Mouse (Mus musculus): ENCODE results near the gene Atg2a. TPM values are rescaled to one million over a fixed set of nuclear protein-coding genes. Genes with fewer than 3 reads are reported as not detected.

Atg2a gene
- polyA plus RNA-seq, 1 experiment from 2014 or later = 9.3 TPM

DNA sequence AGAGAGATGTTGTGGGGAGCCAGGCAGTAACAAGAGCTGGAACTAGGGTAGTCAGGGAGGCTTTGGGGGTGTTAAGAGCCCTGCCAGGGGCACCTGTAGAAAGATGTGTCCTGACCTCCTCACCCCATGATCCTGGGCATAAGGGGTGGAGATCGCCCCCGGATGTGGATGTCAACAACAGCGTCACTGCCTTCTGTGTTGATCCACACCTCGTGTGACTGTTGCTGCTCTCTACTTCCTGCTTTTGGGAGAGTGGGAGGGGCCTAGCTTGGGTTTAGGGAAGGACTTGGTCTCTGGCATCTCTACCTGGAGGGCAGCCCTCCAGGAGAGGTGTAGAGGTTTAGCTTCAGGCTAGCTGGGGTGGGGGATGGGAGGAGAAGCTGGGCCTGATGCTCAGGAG lies 813 bp downstream of the Atg2a start:
- Histone ChIP-seq H3K27ac (ENCODE audit: low read length) (peak overlapping the region; percentile 56), H3K4me2 (ENCODE audit: low read depth, low read length) (peak overlapping the region; percentile 80), H3K9ac (ENCODE audit: low read length) (peak overlapping the region; percentile 81), H3K27me3 (ENCODE audit: control insufficient read depth, insufficient read depth, low read length) (no peaks in the 10 kb centered on the region), H3K4me3 (replicated peaks; ENCODE audit: low read length) (peak overlapping the region; percentile 69), H3K36me3 (ENCODE audit: control insufficient read depth, insufficient read depth, low read length) (peaks cover 10% of the 10 kb centered on the region; the same call in 1 of the 2 replicates), H3K4me1 (ENCODE audit: control insufficient read depth, insufficient read depth, low read length) (peaks cover 9% of the 10 kb centered on the region), H3K9me3 (replicated peaks; ENCODE audit: control insufficient read depth, low read length) (no peaks in the 10 kb centered on the region)
- ATAC-seq (ENCODE audit: insufficient read depth, low FRiP score) = peak; percentile 7; the same call in 1 of the 2 replicates
- 0% methylated on average over 4 of the region's 4 CpGs for WGBS

DNA sequence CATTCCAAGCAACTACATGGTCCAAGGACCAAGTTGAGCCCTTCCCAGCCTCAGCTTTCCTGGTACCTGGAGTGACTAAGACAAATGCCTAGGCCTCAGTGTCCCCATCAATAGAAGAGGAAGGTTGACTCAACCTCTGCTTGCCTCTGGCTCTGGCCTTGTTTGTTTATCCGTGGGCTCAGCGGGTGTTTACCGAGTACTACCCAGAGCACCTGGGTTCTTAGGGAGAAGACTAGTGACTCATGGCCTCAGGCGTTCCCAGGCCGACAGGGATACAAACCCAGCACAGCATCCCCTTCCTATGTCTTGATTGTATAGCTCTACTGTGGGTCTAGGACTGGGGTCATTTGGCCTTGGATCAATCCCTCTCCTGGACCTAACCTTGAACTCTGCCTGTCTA lies 1.8 kb downstream of the Atg2a start:
- no peak for ATAC-seq (ENCODE audit: insufficient read depth, low FRiP score)
- no peak overlapping the region for H3K9ac ChIP-seq (ENCODE audit: low read length)
- H3K27ac ChIP-seq (ENCODE audit: low read length) = no peak overlapping the region
- WGBS = 63% methylated on average over 5 of the region's 5 CpGs
- H3K9me3 ChIP-seq (replicated peaks; ENCODE audit: control insufficient read depth, low read length) = no peaks in the 10 kb centered on the region
- H3K36me3 ChIP-seq (ENCODE audit: control insufficient read depth, insufficient read depth, low read length) = peaks cover 13% of the 10 kb centered on the region; the same call in 1 of the 2 replicates
- H3K27me3 ChIP-seq (ENCODE audit: control insufficient read depth, insufficient read depth, low read length) = no peaks in the 10 kb centered on the region
- H3K4me1 ChIP-seq (ENCODE audit: control insufficient read depth, insufficient read depth, low read length) = peaks cover 9% of the 10 kb centered on the region
- no peak overlapping the region for H3K4me3 ChIP-seq (replicated peaks; ENCODE audit: low read length)
- no peak overlapping the region for H3K4me2 ChIP-seq (ENCODE audit: low read depth, low read length)

DNA sequence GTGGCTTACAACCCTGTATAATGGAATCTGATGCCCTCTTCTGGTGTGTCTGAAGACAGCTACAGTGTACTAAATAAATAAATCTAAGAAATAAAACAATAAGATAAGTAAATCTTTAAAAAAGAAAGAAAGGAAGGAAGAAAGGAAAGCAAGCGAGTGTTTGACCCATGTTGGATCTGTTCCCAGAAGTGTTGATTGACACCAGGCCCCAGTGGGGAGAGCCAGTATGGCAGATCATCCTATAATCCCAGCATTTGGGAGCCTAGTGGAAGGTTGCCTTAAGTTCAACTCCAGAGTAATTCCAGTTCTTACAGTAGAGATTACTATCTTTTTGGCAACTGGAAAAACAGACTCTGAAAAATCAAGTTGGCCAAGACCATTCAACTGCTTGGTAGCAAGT lies 4.3 kb downstream of the Atg2a start:
- no peak overlapping the region for H3K9ac ChIP-seq (ENCODE audit: low read length)
- no peaks in the 10 kb centered on the region for H3K27me3 ChIP-seq (ENCODE audit: control insufficient read depth, insufficient read depth, low read length)
- H3K36me3 ChIP-seq (ENCODE audit: control insufficient read depth, insufficient read depth, low read length) = peaks cover 13% of the 10 kb centered on the region; the same call in 1 of the 2 replicates

DNA sequence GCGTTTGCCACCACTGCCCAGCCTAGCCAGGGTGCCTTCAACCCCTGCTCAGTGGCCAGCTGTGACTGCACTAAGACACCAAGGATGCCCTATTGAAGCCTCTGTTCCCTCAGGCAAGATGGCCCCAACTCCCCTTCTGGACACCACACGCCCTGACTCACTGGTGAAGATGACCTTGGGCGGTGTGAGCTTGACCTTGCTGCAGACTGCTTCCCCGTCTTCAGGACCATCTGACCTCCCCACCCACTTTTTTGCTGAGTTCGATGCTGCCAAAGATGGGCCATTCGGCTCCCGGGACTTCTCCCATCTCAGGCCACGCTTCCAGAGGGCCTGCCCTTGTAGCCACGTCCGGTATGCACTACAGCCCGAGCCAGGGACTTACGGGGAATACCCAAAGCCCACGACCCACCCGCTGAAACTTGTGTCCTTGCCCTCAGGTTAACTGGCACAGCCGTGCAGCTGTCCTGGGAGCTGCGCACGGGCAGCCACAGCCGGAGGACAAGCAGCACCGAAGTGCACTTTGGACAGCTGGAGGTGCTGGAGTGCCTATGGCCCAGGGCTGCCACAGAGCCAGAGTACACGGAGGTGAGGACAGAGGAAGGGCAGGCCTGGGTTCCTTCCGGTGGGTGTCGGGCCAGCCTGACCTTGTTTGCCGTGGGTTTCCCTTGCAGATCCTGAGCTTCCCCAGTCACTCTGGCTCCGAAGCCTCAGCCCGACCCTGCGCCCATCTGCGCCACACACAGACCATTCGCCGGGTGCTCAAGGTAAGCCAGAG lies 6.2 kb downstream of the Atg2a start:
- ATAC-seq (ENCODE audit: insufficient read depth, low FRiP score) = no peak
- peaks cover 4% of the 10 kb centered on the region for H3K4me1 ChIP-seq (ENCODE audit: control insufficient read depth, insufficient read depth, low read length)
- 92% methylated on average over 29 of the region's 29 CpGs for WGBS
- no peak overlapping the region for H3K4me3 ChIP-seq (replicated peaks; ENCODE audit: low read length)
- peaks cover 20% of the 10 kb centered on the region; the same call in 1 of the 2 replicates for H3K36me3 ChIP-seq (ENCODE audit: control insufficient read depth, insufficient read depth, low read length)
- no peak overlapping the region for H3K9ac ChIP-seq (ENCODE audit: low read length)
- no peak overlapping the region for H3K4me2 ChIP-seq (ENCODE audit: low read depth, low read length)
- H3K9me3 ChIP-seq (replicated peaks; ENCODE audit: control insufficient read depth, low read length) = no peaks in the 10 kb centered on the region
- no peak overlapping the region for H3K27ac ChIP-seq (ENCODE audit: low read length)
- H3K27me3 ChIP-seq (ENCODE audit: control insufficient read depth, insufficient read depth, low read length) = no peaks in the 10 kb centered on the region

More for the DNA sequence above, 4.3 kb downstream of the Atg2a start:
- H3K27ac ChIP-seq (ENCODE audit: low read length) = no peak overlapping the region
- WGBS = 36% methylated on average over 1 of the region's 1 CpGs
- no peaks in the 10 kb centered on the region for H3K9me3 ChIP-seq (replicated peaks; ENCODE audit: control insufficient read depth, low read length)
- no peak overlapping the region for H3K4me2 ChIP-seq (ENCODE audit: low read depth, low read length)
- ATAC-seq (ENCODE audit: insufficient read depth, low FRiP score) = no peak
- H3K4me3 ChIP-seq (replicated peaks; ENCODE audit: low read length) = no peak overlapping the region
- H3K4me1 ChIP-seq (ENCODE audit: control insufficient read depth, insufficient read depth, low read length) = peaks cover 9% of the 10 kb centered on the region

DNA sequence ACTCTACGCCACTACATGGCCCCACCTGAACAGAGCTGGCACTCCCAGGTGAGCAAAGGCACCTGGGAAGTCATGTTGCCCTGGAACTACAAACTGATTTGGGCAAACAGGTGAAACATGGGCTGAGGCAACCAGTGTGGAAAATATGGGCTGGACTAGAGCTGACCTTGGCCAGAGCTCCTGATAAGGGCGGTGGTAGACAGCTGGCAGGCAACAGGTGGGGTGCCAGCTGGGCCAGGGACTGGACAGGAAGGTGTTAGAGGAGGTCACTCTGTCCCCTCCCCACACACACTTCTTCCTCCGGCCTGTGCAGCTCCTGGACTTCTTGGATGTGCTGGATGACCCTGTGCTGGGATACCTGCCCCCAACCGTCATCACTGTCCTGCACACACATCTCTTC lies 11.6 kb downstream of the Atg2a start:
- Histone ChIP-seq H3K27me3 (ENCODE audit: control insufficient read depth, insufficient read depth, low read length) (no peaks in the 10 kb centered on the region), H3K27ac (ENCODE audit: low read length) (no peak overlapping the region), H3K36me3 (ENCODE audit: control insufficient read depth, insufficient read depth, low read length) (peaks cover 10% of the 10 kb centered on the region; the same call in 1 of the 2 replicates), H3K9me3 (replicated peaks; ENCODE audit: control insufficient read depth, low read length) (no peaks in the 10 kb centered on the region), H3K4me1 (ENCODE audit: control insufficient read depth, insufficient read depth, low read length) (no peaks in the 10 kb centered on the region), H3K9ac (ENCODE audit: low read length) (no peak overlapping the region), H3K4me2 (ENCODE audit: low read depth, low read length) (no peak overlapping the region), H3K4me3 (replicated peaks; ENCODE audit: low read length) (no peak overlapping the region)
- no peak for ATAC-seq (ENCODE audit: insufficient read depth, low FRiP score)
- WGBS = 86% methylated on average over 4 of the region's 4 CpGs

DNA sequence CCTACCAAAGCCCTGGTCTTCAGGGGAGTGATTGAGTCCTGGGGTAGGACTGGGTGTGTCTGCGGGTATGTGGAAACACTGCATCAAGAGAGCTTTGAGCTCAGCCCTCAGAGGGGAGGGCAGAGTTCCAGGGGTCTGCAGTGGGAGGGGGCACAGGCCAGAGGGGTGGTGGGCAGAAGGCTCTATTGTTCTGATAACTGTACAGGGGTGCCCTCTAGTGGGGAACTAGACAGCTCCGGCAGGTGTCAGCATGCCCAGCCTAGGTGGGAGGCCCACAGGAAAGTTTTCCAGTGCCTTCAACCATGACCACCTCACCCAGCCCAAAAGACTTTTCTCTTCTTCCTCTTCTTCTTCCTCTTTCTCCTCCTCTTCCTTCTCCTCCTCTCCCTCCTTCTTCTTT lies 19.0 kb downstream of the Atg2a start:
- Histone ChIP-seq H3K27ac (ENCODE audit: low read length) (no peak overlapping the region), H3K4me3 (replicated peaks; ENCODE audit: low read length) (no peak overlapping the region), H3K4me2 (ENCODE audit: low read depth, low read length) (no peak overlapping the region), H3K9me3 (replicated peaks; ENCODE audit: control insufficient read depth, low read length) (no peaks in the 10 kb centered on the region), H3K4me1 (ENCODE audit: control insufficient read depth, insufficient read depth, low read length) (no peaks in the 10 kb centered on the region), H3K9ac (ENCODE audit: low read length) (no peak overlapping the region), H3K27me3 (ENCODE audit: control insufficient read depth, insufficient read depth, low read length) (no peaks in the 10 kb centered on the region), H3K36me3 (ENCODE audit: control insufficient read depth, insufficient read depth, low read length) (peaks cover 19% of the 10 kb centered on the region)
- WGBS = 56% methylated on average over 2 of the region's 2 CpGs
- no peak for ATAC-seq (ENCODE audit: insufficient read depth, low FRiP score)

DNA sequence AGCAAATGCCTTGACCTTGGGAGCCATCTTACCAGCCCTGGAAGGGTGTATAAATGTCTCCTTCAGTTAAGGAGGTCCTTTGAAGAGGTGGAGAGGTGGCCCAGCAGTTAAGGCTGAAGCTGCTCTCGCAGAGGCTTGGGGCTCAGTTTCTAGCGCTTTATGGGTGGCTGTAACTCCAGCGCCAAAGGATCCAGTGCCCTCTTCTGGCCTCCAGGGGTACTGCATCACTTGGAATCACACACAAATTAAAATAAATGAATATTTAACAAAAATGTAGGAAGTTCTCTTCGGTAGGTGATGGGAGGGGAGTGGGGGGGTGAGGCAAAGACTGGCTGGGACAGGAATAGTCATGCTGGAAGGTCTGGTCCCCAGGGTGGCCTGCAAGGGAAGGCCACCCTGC lies 19.5 kb downstream of the Atg2a start:
- ATAC-seq (ENCODE audit: insufficient read depth, low FRiP score) = no peak
- peaks cover 19% of the 10 kb centered on the region for H3K36me3 ChIP-seq (ENCODE audit: control insufficient read depth, insufficient read depth, low read length)
- H3K27me3 ChIP-seq (ENCODE audit: control insufficient read depth, insufficient read depth, low read length) = no peaks in the 10 kb centered on the region
- H3K9me3 ChIP-seq (replicated peaks; ENCODE audit: control insufficient read depth, low read length) = no peaks in the 10 kb centered on the region
- no peak overlapping the region for H3K9ac ChIP-seq (ENCODE audit: low read length)
- H3K27ac ChIP-seq (ENCODE audit: low read length) = no peak overlapping the region
- H3K4me1 ChIP-seq (ENCODE audit: control insufficient read depth, insufficient read depth, low read length) = no peaks in the 10 kb centered on the region
- no peak overlapping the region for H3K4me3 ChIP-seq (replicated peaks; ENCODE audit: low read length)
- no peak overlapping the region for H3K4me2 ChIP-seq (ENCODE audit: low read depth, low read length)
- WGBS = 89% methylated on average over 4 of the region's 4 CpGs

DNA sequence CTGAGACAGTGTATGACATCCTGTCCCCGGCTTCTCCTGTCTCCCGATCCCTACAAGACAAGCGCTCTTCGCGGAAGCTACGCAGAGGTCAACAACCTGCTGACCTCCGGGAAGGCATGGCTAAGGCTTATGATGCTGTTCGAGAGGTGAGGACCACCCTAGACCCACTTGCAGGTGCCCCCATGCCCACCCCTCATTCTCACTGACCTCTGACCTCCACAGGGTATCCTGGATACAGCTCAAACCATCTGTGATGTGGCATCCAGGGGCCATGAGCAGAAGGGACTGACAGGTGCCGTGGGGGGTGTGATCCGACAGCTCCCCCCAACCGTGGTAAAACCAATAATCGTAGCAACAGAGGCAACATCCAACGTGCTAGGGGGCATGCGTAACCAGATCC lies 19.9 kb downstream of the Atg2a start:
- WGBS = 93% methylated on average over 14 of the region's 14 CpGs
- no peak for ATAC-seq (ENCODE audit: insufficient read depth, low FRiP score)
- Histone ChIP-seq H3K9ac (ENCODE audit: low read length) (no peak overlapping the region), H3K4me1 (ENCODE audit: control insufficient read depth, insufficient read depth, low read length) (no peaks in the 10 kb centered on the region), H3K27ac (ENCODE audit: low read length) (no peak overlapping the region), H3K4me2 (ENCODE audit: low read depth, low read length) (no peak overlapping the region), H3K27me3 (ENCODE audit: control insufficient read depth, insufficient read depth, low read length) (no peaks in the 10 kb centered on the region), H3K9me3 (replicated peaks; ENCODE audit: control insufficient read depth, low read length) (no peaks in the 10 kb centered on the region), H3K36me3 (ENCODE audit: control insufficient read depth, insufficient read depth, low read length) (peaks cover 19% of the 10 kb centered on the region), H3K4me3 (replicated peaks; ENCODE audit: low read length) (no peak overlapping the region)

DNA sequence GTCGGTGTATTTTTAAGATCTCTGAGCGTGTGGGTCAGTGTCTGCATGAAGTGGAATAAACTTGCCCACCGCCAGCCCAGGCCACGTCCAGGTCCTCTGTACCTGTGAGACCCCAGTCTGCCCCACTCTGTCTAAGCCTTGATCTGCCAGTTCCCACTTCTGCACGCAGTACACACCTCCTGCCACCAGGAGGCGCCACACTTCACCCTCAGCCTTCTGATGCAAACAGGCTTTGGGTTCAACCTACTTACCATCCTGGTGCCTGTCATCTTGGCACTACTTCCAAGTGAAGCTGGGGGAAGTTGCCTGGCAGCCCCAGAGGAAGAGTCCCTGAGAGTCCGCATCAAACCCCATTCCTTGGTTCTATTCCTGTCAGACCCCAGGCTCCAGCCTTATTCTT lies 20.8 kb downstream of the Atg2a start:
- Histone ChIP-seq H3K27me3 (ENCODE audit: control insufficient read depth, insufficient read depth, low read length) (no peaks in the 10 kb centered on the region), H3K27ac (ENCODE audit: low read length) (peak overlapping the region; percentile 80), H3K9ac (ENCODE audit: low read length) (no peak overlapping the region), H3K4me2 (ENCODE audit: low read depth, low read length) (no peak overlapping the region), H3K4me3 (replicated peaks; ENCODE audit: low read length) (no peak overlapping the region), H3K9me3 (replicated peaks; ENCODE audit: control insufficient read depth, low read length) (no peaks in the 10 kb centered on the region), H3K36me3 (ENCODE audit: control insufficient read depth, insufficient read depth, low read length) (peaks cover 15% of the 10 kb centered on the region), H3K4me1 (ENCODE audit: control insufficient read depth, insufficient read depth, low read length) (no peaks in the 10 kb centered on the region)
- 70% methylated on average over 7 of the region's 7 CpGs for WGBS
- no peak for ATAC-seq (ENCODE audit: insufficient read depth, low FRiP score)
